In genomic region chr1:120327714-120328113, GRCm38 (mm10) we compare ENCODE assay signal across 9 mouse cellular contexts. TPM values are rescaled to one million over a fixed set of nuclear protein-coding genes. Genes with fewer than 3 reads are reported as not detected.
DNase-seq lines count a peak whose midpoint lies in the region; ATAC-seq lines count a peak whose summit lies in the region.
"Had no signal": no experiment of that assay in that cellular context is flagged by ENCODE, and none has a peak within 500 bp of the region (broad histone marks: within the 10 kb centered on the region; RNA-seq: fewer than 3 reads in every experiment).

No protein-coding gene starts in this region.

- no peak overlapping the region for H3K27ac ChIP-seq in neural tube, embryonic 15.5 days (replicated peaks)
- no peak overlapping the region for H3K27ac ChIP-seq in liver, embryonic 13.5 days
- H3K27ac ChIP-seq: neural tube, embryonic 13.5 days had no signal

- no peaks in the 10 kb centered on the region for H3K4me1 ChIP-seq in neural tube, embryonic 15.5 days
- no peaks in the 10 kb centered on the region for H3K4me1 ChIP-seq in liver, embryonic 13.5 days (replicated peaks)
- H3K4me1 ChIP-seq: neural tube, embryonic 13.5 days had no signal

- H3K36me3 ChIP-seq in neural tube, embryonic 15.5 days = no peaks in the 10 kb centered on the region
- no peaks in the 10 kb centered on the region for H3K36me3 ChIP-seq in liver, embryonic 13.5 days
- H3K36me3 ChIP-seq: neural tube, embryonic 13.5 days had no signal

- DNase-seq in cerebellum, adult 11-12 months = no peak
- DNase-seq in neural tube, embryonic 10.5 days (ENCODE audit: extremely low spot score, low spot score) = peak; percentile 61
- peak; percentile 16 for DNase-seq in cerebellum, adult 8-10 months
- DNase-seq in frontal cortex, postnatal 36 days (ENCODE audit: low spot score in 2 of 2) = peak; percentile 33 to 40
- peak; percentile 21 for DNase-seq in liver, embryonic 13.5 days
- peak; percentile 21 for DNase-seq in skeletal muscle tissue, adult 2 months (ENCODE audit: low read depth, low spot score)

- H3K27me3 ChIP-seq in neural tube, embryonic 15.5 days (replicated peaks) = no peaks in the 10 kb centered on the region; the same call in 1 of the 2 replicates
- no peaks in the 10 kb centered on the region for H3K27me3 ChIP-seq in liver, embryonic 13.5 days

- H3K9me3 ChIP-seq in neural tube, embryonic 15.5 days (replicated peaks) = no peaks in the 10 kb centered on the region
- no peaks in the 10 kb centered on the region for H3K9me3 ChIP-seq in liver, embryonic 13.5 days (replicated peaks)
- H3K9me3 ChIP-seq: neural tube, embryonic 13.5 days had no signal

- 16% methylated on average over 6 of the region's 6 CpGs for WGBS in neural tube, embryonic 15.5 days
- WGBS in liver, embryonic 13.5 days (ENCODE audit: insufficient replicate concordance) = 13% methylated on average over 6 of the region's 6 CpGs

- H3K4me3 ChIP-seq in neural tube, embryonic 15.5 days (replicated peaks) = no peak overlapping the region
- no peak overlapping the region for H3K4me3 ChIP-seq in liver, embryonic 13.5 days (replicated peaks)
- H3K4me3 ChIP-seq: neural tube, embryonic 13.5 days had no signal

- no peak overlapping the region for H3K9ac ChIP-seq in neural tube, embryonic 15.5 days (replicated peaks)
- no peak overlapping the region for H3K9ac ChIP-seq in liver, embryonic 13.5 days
- H3K9ac ChIP-seq: neural tube, embryonic 13.5 days had no signal

- ATAC-seq in cerebellum, adult (ENCODE audit: insufficient number of reproducible peaks, low FRiP score, low TSS enrichment) = peak; percentile 34; the same call in 1 of the 2 replicates
- no peak for ATAC-seq in neural tube, embryonic 15.5 days (ENCODE audit: low FRiP score)
- no peak for ATAC-seq in liver, embryonic 13.5 days (ENCODE audit: low read depth)

- H3K4me2 ChIP-seq in neural tube, embryonic 15.5 days = no peak overlapping the region
- no peak overlapping the region for H3K4me2 ChIP-seq in liver, embryonic 13.5 days
- H3K4me2 ChIP-seq: neural tube, embryonic 13.5 days had no signal

RNA-seq across cellular contexts. Expression of gene C1ql2, which starts 12.7 kb away (rescaled TPM):
- polyA plus RNA-seq in neural tube, embryonic 15.5 days (2015; fragmentation: Nextera tagmentation; extraction: Ambion mirVana) = 1.4 and 3.2 TPM in 2 replicates
- polyA plus RNA-seq in liver, embryonic 13.5 days (2015; fragmentation: Nextera tagmentation; extraction: Ambion mirVana) = not detected in 2 replicates

RNA-seq across cellular contexts. Expression of gene Steap3, which starts 55.2 kb away (rescaled TPM):
- 3.9 and 5.4 TPM in 2 replicates for polyA plus RNA-seq in neural tube, embryonic 15.5 days (2015; fragmentation: Nextera tagmentation; extraction: Ambion mirVana)
- 46.7 and 49.5 TPM in 2 replicates for polyA plus RNA-seq in liver, embryonic 13.5 days (2015; fragmentation: Nextera tagmentation; extraction: Ambion mirVana)
